Mouse (Mus musculus): ENCODE data around the gene Rreb1.

GRCm38 (mm10) chr13:37854455-37855220, 76.4 kb downstream of the Rreb1 start:
- no peak for TF ChIP-seq GATA1 (IDR thresholded peaks at IDR 0.05; ENCODE audit: borderline replicate concordance, low read length)
- no peak for TF ChIP-seq FLI1 (IDR thresholded peaks at IDR 0.05; ENCODE audit: low read length)

All from megakaryocyte, embryonic 14.5 days (primary cell).